Mouse (Mus musculus) spleen, adult 2 months (tissue): ENCODE data around the gene Krt42.

Experiments
- CTCF ChIP-seq: fragments of 200-500 bp; IDR thresholded peaks from 2 replicates; pipeline ENCODE4 v1.5.1; 2011; ENCODE audit warnings: mild to moderate bottlenecking, inconsistent platforms; ENCODE audit not compliant: insufficient read depth, insufficient read length, insufficient replicate concordance; ENCODE audit errors: extremely low read depth
- POLR2A ChIP-seq: fragments of 200-500 bp; IDR thresholded peaks from 2 replicates; pipeline ENCODE4 v1.6.1; 2011; ENCODE audit warnings: low read depth, low read length, inconsistent platforms

DNA sequence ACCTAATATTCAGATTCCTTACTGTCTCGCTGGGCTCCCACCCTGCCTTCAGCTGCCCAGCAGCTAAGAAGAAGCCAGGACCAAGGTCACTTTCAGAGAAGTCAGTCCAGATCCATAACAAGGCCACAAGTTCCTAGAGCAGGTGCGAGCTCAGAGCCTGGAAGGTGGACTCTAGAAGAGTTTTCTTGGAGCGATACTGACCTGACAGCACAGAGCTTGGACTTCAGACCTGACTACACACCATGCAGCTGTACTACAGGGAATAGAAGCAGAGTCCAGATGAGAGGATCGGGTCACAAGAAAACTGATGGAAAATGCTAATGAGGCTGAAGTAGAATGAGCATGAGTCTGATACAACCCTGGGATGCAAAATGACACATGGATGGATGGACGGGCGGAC lies 43.8 kb upstream of the Krt42 start:
- TF ChIP-seq POLR2A (no peak), CTCF (no peak)
